Mouse (Mus musculus) kidney, adult 2 months (tissue): Measurements from ENCODE around the gene Plekha6.

ENCODE experiments used
- CTCF ChIP-seq: fragments of 200-500 bp; conservative IDR thresholded peaks from 2 replicates; pipeline ENCODE4 v1.5.1; 2011; ENCODE audit warnings: low read depth, mild to moderate bottlenecking, control low read depth, low read length, moderate library complexity, mixed read lengths; ENCODE audit not compliant: insufficient read depth, insufficient read length
- POLR2A ChIP-seq: fragments of 200-500 bp; IDR thresholded peaks from one replicate; pipeline ENCODE4 v1.6.1; 2011; ENCODE audit warnings: low read depth, low read length, control low read depth

- no peak for TF ChIP-seq CTCF
- no peak for TF ChIP-seq POLR2A
These were observed 31.4 kb upstream of the Plekha6 start for GRCm38 (mm10) chr1:133132388-133133326.
